Mouse (Mus musculus) ES-E14 (cell line): ENCODE measurements around the gene Ptcra. TPM values are rescaled to one million over a fixed set of nuclear protein-coding genes. Genes with fewer than 3 reads are reported as not detected.
A peak's percentile ranks its signal among the peaks of the same experiment; 100 is the strongest.

Source experiments
- DNase-seq: peaks from one replicate; pipeline ENCODE4 v3.0.0-alpha.2; 2013; ENCODE audit warnings: low read depth, low spot score
- H3K27ac ChIP-seq: 2 replicates; pipeline ENCODE4 v1.5.1; 2012; ENCODE audit warnings: low read depth, mild to moderate bottlenecking, low read length, moderate library complexity, mixed read lengths; ENCODE audit not compliant: poor library complexity, insufficient read depth, severe bottlenecking
- H3K36me3 ChIP-seq: 2 replicates; pipeline ENCODE4 v1.6.1; 2012; ENCODE audit warnings: mild to moderate bottlenecking, low read length, moderate library complexity, mixed read lengths; ENCODE audit not compliant: control insufficient read depth, poor library complexity, insufficient read depth, severe bottlenecking
- H3K4me1 ChIP-seq, 2 experiments: fragments of 150-350 bp in 1 of 2; sonication (generic) in 1 of 2; 2 replicates each; pipeline ENCODE4 v1.6.1; 2012; ENCODE audit warnings: low read length in 2 of 2, mild to moderate bottlenecking in 1 of 2, mixed read lengths in 1 of 2; ENCODE audit not compliant: control insufficient read depth in 2 of 2, insufficient read depth in 2 of 2, poor library complexity in 1 of 2
- H3K4me3 ChIP-seq, 2 experiments: fragments of 150-350 bp in 1 of 2; sonication (generic) in 1 of 2; 2 replicates each; pipeline ENCODE4 v1.5.1; 2012; ENCODE audit warnings: low read length in 2 of 2, low read depth in 1 of 2, mild to moderate bottlenecking in 1 of 2, mixed read lengths in 1 of 2; ENCODE audit not compliant: insufficient read depth in 1 of 2, poor library complexity in 1 of 2, severe bottlenecking in 1 of 2
- H3K9ac ChIP-seq: 2 replicates; pipeline ENCODE4 v1.6.1; 2012; ENCODE audit warnings: low read depth, mild to moderate bottlenecking, low read length, mixed read lengths; ENCODE audit not compliant: poor library complexity, insufficient read depth, severe bottlenecking
- H3K9me3 ChIP-seq: fragments of 150-350 bp; sonication (generic); 2 replicates; pipeline ENCODE4 v1.6.1; 2012; ENCODE audit warnings: low read depth, mild to moderate bottlenecking, low read length; ENCODE audit not compliant: control insufficient read depth, insufficient read depth
- CHD2 ChIP-seq: IDR thresholded peaks from 2 replicates; pipeline ENCODE4 v1.6.1; 2014; ENCODE audit warnings: mild to moderate bottlenecking, low read depth, low read length, inconsistent platforms
- HCFC1 ChIP-seq: IDR thresholded peaks from 2 replicates; pipeline ENCODE4 v1.6.1; 2012; ENCODE audit warnings: low read length, inconsistent platforms, borderline replicate concordance; ENCODE audit not compliant: insufficient read depth
- MAFK ChIP-seq: IDR thresholded peaks from 2 replicates; pipeline ENCODE4 v1.6.1; 2014; ENCODE audit warnings: mild to moderate bottlenecking, low read depth, low read length, inconsistent platforms; ENCODE audit not compliant: insufficient read depth
- ZC3H11A ChIP-seq: IDR thresholded peaks from 2 replicates; pipeline ENCODE4 v1.6.1; 2012; ENCODE audit warnings: low read depth, mild to moderate bottlenecking, inconsistent platforms, low read length, borderline replicate concordance
- ZNF384 ChIP-seq: IDR thresholded peaks from 2 replicates; pipeline ENCODE4 v1.6.1; 2012; ENCODE audit warnings: low read depth, low read length, inconsistent platforms
- in situ Hi-C, 2 experiments: fragments of 600-800 bp; cut with MboI; formaldehyde crosslinking; loops; one replicate each; pipeline ENCODE4 v1.15.1; 2025; ENCODE audit warnings: low sequenced_read_pairs in 2 of 2, inconsistent platforms in 1 of 2; ENCODE audit not compliant: unreplicated experiment in 2 of 2
- total RNA-seq: library from RNA; depleted of rRNA; stranded (reverse); fragments of 300-350 nt; gene quantifications from 2 replicates; pipeline ENCODE4 v1.2.3, GENCODE M21; 2012

Ptcra gene
- total RNA-seq, 1 experiment = 2.2 TPM

DNA sequence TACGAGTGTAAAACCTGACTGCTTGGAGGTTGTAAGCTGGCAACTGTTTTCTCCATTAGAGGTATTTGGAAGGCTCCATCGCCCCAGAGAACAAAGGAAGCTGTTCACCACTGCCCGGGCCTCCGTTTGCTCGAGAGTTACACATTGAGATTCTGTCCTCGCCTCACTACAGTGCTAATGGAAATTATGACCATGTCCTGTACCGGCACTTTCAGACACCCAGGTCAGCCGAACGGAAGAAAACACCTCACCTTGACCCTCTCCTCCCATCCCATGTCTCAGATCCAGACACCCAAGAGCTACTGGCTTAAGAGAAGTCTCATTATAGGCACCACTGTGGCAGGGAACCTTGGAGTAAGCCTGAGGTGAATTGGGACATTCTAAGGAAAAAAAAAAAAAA lies 49.7 kb downstream of the Ptcra start:
- Histone ChIP-seq H3K36me3 (peaks cover 8% of the 10 kb centered on the region; the same call in 1 of the 2 replicates), H3K4me1 (peaks cover 0 to 2% of the 10 kb centered on the region in 2 experiments; a peak in 2 of 4 replicates), H3K4me3 (no peak overlapping the region), H3K9ac (no peak overlapping the region), H3K27ac (no peak overlapping the region), H3K9me3 (no peaks in the 10 kb centered on the region)
- DNase-seq = no peak
- TF ChIP-seq HCFC1 = no peak
- no peak for TF ChIP-seq MAFK
- no peak for TF ChIP-seq CHD2
- TF ChIP-seq ZC3H11A = no peak
- no peak for TF ChIP-seq ZNF384
- in situ Hi-C loops = no loop called here

DNA sequence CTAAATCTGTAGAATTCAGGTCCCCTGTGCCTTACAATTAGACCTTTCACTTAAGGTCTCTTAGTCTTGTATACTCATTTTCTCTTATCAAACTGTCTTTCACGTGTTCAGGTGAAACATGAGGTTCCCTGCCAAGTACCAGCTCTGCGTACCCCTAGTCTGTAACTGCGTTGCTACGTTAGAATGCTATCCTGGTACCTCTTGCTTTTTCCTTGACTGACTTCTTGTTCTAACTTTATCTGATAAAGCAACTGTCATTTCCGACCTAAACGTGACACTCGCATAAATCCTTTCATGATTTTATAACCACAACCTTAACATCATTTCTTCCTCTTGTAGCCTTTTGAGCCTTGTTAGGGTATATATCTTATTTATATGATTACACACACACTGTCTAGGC lies 51.1 kb downstream of the Ptcra start:
- DNase-seq = no peak
- in situ Hi-C loops = no loop called here
- Histone ChIP-seq H3K9ac (no peak overlapping the region; the same call in 1 of the 2 replicates), H3K4me3 (peak overlapping the region; percentile 91 to 98), H3K36me3 (peaks cover 8% of the 10 kb centered on the region; the same call in 1 of the 2 replicates), H3K4me1 (peaks cover 0 to 2% of the 10 kb centered on the region in 2 experiments; a peak in 2 of 4 replicates), H3K9me3 (no peaks in the 10 kb centered on the region), H3K27ac (no peak overlapping the region)
- TF ChIP-seq CHD2 (no peak), ZNF384 (no peak)

DNA sequence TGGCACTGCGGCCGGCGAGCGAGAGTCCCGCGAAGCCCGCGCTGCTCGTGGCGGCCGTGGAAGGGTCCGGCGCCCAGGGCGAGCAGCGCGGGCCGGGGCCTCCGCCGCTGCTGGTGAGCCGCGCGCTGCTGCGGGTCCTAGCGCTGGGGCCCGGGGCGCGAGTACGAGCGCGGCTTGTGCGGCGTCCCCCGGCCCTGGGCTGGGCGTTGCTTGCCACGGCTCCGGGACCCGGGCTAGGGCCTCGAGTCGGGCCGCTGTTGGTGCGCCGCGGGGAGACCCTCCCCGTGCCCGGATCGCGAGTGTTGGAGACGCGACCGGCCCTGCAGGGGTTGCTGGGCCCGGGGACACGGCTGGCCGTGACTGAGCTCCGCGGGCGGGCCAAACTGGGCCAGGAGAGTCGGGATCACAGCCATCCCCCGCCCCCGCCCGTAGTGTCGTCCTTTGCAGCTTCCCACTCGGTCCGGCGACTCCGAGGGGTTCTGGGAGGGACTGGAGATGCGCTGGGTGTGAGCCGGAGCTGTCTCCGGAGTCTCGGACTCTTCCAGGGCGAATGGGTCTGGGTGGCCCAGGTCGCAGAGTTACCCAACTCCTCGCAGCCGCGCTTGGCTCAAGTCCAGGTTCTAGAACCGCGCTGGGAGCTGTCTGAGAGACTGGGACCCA lies 51.8 kb downstream of the Ptcra start:
- Histone ChIP-seq H3K36me3 (peaks cover 8% of the 10 kb centered on the region; the same call in 1 of the 2 replicates), H3K9me3 (no peaks in the 10 kb centered on the region)

DNA sequence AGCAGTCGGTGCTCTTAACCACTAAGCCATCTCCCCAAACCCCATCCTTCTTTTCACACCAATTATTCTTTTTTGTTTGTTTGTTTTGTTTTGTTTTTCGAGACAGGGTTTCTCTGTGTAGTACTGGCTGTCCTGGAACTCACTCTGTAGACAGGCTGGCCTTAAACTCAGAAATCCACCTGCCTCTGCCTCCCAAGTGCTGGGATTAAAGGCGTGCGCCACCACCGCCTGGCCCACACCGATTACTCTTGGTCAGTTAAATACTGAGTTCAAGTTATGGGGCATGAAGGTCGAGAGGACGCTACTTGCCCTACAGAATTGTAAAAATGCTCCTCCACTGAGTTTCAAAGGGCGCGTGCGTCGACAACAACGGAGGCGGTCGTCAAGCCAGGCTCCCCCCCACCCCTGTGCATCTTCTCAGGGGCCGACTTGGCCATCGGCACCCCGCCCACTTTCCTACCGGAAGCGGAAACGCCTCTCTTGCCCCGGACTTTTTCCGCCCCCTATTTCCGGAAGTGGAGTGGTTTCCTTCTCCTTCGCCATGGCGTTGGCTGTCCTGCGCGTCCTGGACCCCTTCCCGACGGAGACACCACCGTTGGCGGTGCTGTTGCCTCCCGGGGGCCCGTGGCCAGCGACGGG lies 52.4 kb downstream of the Ptcra start, which contains the start of gene Pex6:
Gene Pex6, plus strand, starts transcription at position 505 of the 639 bp plus-strand sequence.
- no peaks in the 10 kb centered on the region for H3K9me3 ChIP-seq
- H3K36me3 ChIP-seq = peaks cover 8% of the 10 kb centered on the region; the same call in 1 of the 2 replicates
- H3K9ac ChIP-seq = peak within 1 kb of the TSS; percentile 89
- in situ Hi-C loops = no loop called here
- H3K27ac ChIP-seq = peak within 1 kb of the TSS; percentile 20; the same call in 1 of the 2 replicates
- peak; percentile 72; the same call in 1 of the 2 replicates for TF ChIP-seq HCFC1
- no peak for TF ChIP-seq CHD2
- TF ChIP-seq ZC3H11A = no peak
- TF ChIP-seq ZNF384 = no peak
- no peak for TF ChIP-seq MAFK
- H3K4me3 ChIP-seq = peak within 1 kb of the TSS; percentile 91 to 98
- peaks cover 0 to 2% of the 10 kb centered on the region in 2 experiments; a peak in 2 of 4 replicates for H3K4me1 ChIP-seq
- peak; percentile 93 for DNase-seq

More for the DNA sequence above, 51.8 kb downstream of the Ptcra start:
- peaks cover 0 to 2% of the 10 kb centered on the region in 2 experiments; a peak in 2 of 4 replicates for H3K4me1 ChIP-seq
- H3K4me3 ChIP-seq = peak overlapping the region; percentile 91 to 98
- TF ChIP-seq CHD2 (no peak), MAFK (no peak), ZNF384 (no peak), ZC3H11A (no peak), HCFC1 (no peak)
- in situ Hi-C loops = no loop called here
- DNase-seq = no peak
- peak overlapping the region; percentile 20; the same call in 1 of the 2 replicates for H3K27ac ChIP-seq
- H3K9ac ChIP-seq = peak overlapping the region; percentile 89
